Mouse (Mus musculus) left cerebral cortex, postnatal 36 days (tissue): ENCODE data around the gene Ffar1. TPM values are rescaled to one million over a fixed set of nuclear protein-coding genes. Genes with fewer than 3 reads are reported as not detected.

Source experiments
- DNase-seq, 2 experiments: peaks; one replicate each; pipeline ENCODE4 v3.0.0; 2021 to 2022; ENCODE audit warnings: low spot score in 2 of 2, mixed read lengths in 1 of 2
- intact Hi-C: fragments of 180-260 bp; cut with DNase I; formaldehyde crosslinking; loops from one replicate; pipeline ENCODE4 v1.15.1; 2025
- total RNA-seq, 2 experiments: library from RNA; stranded (reverse); gene quantifications; 2 replicates each; pipeline ENCODE4 v1.2.3; 2021

Gene Ffar1
- total RNA-seq, 2 experiments from 2014 or later: not detected

DNA sequence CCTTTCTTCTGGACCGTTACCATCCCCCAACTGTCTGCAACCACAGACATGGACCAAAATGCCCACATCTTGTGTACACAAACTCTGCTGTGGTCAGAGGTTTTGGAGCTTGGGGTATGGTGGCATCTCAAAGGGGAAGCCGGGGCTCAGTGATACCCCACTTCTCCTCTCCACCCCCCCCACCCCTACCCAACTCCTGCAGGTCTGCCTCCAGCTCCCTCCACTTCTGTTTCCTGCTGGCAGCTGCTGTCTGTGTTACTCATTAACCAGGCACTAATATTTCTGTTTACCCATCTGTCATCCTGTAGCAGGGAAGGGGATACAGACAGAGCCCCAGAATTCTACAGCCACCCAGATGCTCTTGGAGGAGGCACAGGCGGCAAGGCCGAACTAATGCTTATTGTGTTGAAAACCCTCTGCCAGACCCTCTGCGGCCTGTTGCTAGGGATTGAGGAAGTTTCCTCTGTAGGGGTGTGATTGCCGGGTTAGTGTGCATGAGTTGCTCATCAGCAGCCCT, 49.0 kb downstream of the Ffar1 start:
- intact Hi-C loops: loop anchor here (5.0 kb wide), 1 partner anchor 45 kb away; the partner anchor contains the start of gene Ffar3
- DNase-seq: no peak

DNA sequence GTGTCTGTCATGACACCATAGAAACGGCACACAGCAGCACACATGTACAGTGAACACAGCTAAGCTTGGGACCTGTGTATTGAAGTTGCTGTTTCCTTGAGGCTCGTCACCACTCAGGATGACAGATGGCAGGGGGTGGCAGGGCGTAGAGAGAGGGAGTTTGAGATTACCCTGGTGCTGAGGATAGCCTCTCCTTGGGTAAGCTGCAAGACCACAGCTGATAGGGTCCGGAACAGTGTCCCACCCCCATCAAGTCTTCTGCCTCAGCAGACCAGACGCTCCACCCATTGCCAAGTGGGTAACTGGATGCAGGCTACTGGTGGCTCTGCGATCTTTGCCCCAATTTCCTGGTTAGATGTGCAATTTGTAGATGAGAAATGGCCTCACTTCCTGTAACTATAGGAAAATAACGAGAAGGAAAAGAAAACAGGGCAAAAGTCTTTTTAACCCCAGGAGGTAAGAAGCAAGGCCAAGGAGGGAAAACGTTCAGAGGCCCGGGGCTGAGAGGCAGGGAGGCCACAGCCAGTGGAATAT, 49.5 kb downstream of the Ffar1 start:
- DNase-seq: no peak
- intact Hi-C loops: loop anchor here (5.0 kb wide), 1 partner anchor 45 kb away; the partner anchor contains the start of gene Ffar3

DNA sequence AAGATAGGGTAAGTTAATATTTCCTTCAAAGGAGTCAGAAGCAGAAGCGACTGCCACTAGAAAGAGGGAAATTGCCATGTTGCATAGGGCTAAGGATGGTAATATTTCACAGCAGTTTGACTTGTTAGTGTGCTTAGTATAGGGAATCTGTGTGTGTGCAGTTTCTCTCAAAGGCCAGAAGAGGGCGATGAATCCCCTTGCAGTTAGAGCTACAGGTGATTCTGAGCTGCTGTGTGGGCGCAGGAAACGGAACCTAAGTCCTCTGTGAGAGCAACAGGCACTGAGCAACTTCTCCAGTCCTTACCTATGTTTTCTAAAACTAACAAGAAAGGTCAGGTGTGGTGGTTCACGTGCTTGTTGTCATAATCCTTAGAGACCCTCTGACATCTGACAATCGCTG, 51.0 kb downstream of the Ffar1 start:
- DNase-seq: no peak
- intact Hi-C loops: loop anchor here (5.0 kb wide), 1 partner anchor 47 kb away; the partner anchor contains the start of gene Ffar3

Other genes starting within 250 kb of the Ffar1 start
- gene Upk1a, start 248.7 kb downstream of the Ffar1 start, total RNA-seq: under 1 TPM in 1 of 2 experiments, not detected in 1; 0.36 TPM
- gene Cox6b1, start 235.4 kb downstream of the Ffar1 start, total RNA-seq: 100 to 1,000 TPM; 561 to 663 TPM
- gene Etv2, start 225.7 kb downstream of the Ffar1 start, total RNA-seq: not detected
- gene Rbm42, start 211.2 kb downstream of the Ffar1 start, total RNA-seq: 10 to 100 TPM; 67.4 to 74.4 TPM
- 1 to 10 TPM; 4.0 to 5.7 TPM for gene Haus5, start 196.6 kb downstream of the Ffar1 start, total RNA-seq
- not detected for gene Pmis2, start 190.0 kb downstream of the Ffar1 start, total RNA-seq
- gene 2200002J24Rik, start 162.6 kb downstream of the Ffar1 start, total RNA-seq: not detected
- gene Atp4a, start 149.4 kb downstream of the Ffar1 start, total RNA-seq: under 1 TPM; 0.23 to 0.47 TPM
- gene Tmem147, start 132.0 kb downstream of the Ffar1 start, total RNA-seq: 100 to 1,000 TPM; 114 to 115 TPM
- gene Gapdhs, start 117.9 kb downstream of the Ffar1 start, total RNA-seq: under 1 TPM in 1 of 2 experiments, not detected in 1; 0.35 TPM
- gene Sbsn, start 110.1 kb downstream of the Ffar1 start, total RNA-seq: 1 to 10 TPM; 5.5 to 7.9 TPM
- gene Dmkn, start 97.8 kb downstream of the Ffar1 start, total RNA-seq: 1 to 10 TPM; 2.6 to 3.6 TPM
- gene Krtdap, start 73.7 kb downstream of the Ffar1 start, total RNA-seq: not detected
- gene Ffar2, start 37.8 kb downstream of the Ffar1 start, total RNA-seq: not detected
- not detected for gene Ffar3, start 5.4 kb downstream of the Ffar1 start, total RNA-seq
- gene Cd22, start 18.8 kb upstream of the Ffar1 start, total RNA-seq: not detected
- gene Mag, start 53.3 kb upstream of the Ffar1 start, total RNA-seq: 100 to 1,000 TPM; 137 to 247 TPM
- gene Hamp2, start 63.1 kb upstream of the Ffar1 start, total RNA-seq: not detected
- not detected for gene Hamp, start 82.5 kb upstream of the Ffar1 start, total RNA-seq
- gene Usf2, start 95.2 kb upstream of the Ffar1 start, total RNA-seq: 100 to 1,000 TPM; 135 to 147 TPM
- 1 to 10 TPM; 7.0 to 9.8 TPM for gene Lsr, start 111.9 kb upstream of the Ffar1 start, total RNA-seq
- gene Fam187b, start 112.2 kb upstream of the Ffar1 start, total RNA-seq: not detected
- gene Fxyd5, start 180.9 kb upstream of the Ffar1 start, total RNA-seq: 10 to 100 TPM; 19.8 to 39.0 TPM
- gene Fxyd7, start 189.9 kb upstream of the Ffar1 start, total RNA-seq: 100 to 1,000 TPM; 184 to 245 TPM
- gene Fxyd1, start 195.6 kb upstream of the Ffar1 start, total RNA-seq: 10 to 100 TPM; 75.9 to 86.2 TPM
- 10 to 100 TPM; 27.4 to 28.7 TPM for gene Lgi4, start 197.8 kb upstream of the Ffar1 start, total RNA-seq
- gene Fxyd3, start 215.1 kb upstream of the Ffar1 start, total RNA-seq: not detected